Mouse (Mus musculus) testis, adult 2 months (tissue): ENCODE measurements around the gene Gpr153.

ENCODE experiments used
- CTCF ChIP-seq: fragments of 200-500 bp; IDR thresholded peaks from 2 replicates; pipeline ENCODE4 v1.5.1; 2012; ENCODE audit warnings: low read depth, mild to moderate bottlenecking, inconsistent platforms, low read length, moderate library complexity; ENCODE audit not compliant: control insufficient read depth, insufficient read depth, insufficient replicate concordance
- POLR2A ChIP-seq: fragments of 200-500 bp; IDR thresholded peaks from 2 replicates; pipeline ENCODE4 v1.6.1; 2012; ENCODE audit warnings: low read depth, mild to moderate bottlenecking, inconsistent platforms, low read length, moderate library complexity; ENCODE audit not compliant: control insufficient read depth

DNA sequence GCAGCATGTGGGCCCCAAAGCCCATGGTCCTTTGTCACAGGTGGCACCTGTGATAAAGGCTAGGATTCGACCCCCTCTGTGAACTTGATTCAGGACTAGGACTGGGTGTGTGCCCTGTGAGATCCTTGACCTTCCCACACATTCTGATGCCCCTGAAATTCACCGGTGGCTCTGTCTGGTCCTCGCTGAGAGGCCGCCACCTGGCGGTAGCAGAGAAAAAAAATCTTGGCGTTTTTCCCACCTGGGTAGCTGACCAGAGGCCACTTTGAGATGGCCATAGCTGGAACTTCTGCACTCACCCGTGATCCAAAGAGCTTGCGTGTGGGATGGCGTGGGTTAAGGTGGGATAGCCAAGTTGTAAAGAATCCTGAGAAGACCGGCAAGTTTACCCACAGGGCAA is 11.5 kb downstream of the Gpr153 start:
- TF ChIP-seq CTCF (peak; percentile 14; the same call in 1 of the 2 replicates), POLR2A (no peak)
